Mouse (Mus musculus) embryonic facial prominence, embryonic 15.5 days (tissue): ENCODE measurements around the gene 4931414P19Rik. TPM values are rescaled to one million over a fixed set of nuclear protein-coding genes. Genes with fewer than 3 reads are reported as not detected.

Source experiments
- ATAC-seq: fragments of 200-750 bp; cut with Nextera tagmentation; 2 replicates; pipeline ENCODE4 v1.8.0; 2017; ENCODE audit warnings: low read depth, moderate TSS enrichment; ENCODE audit not compliant: insufficient number of reproducible peaks, low FRiP score, low TSS enrichment
- H3K27ac ChIP-seq: fragments of 300-500 bp; sonication (generic); replicated peaks from 2 replicates; pipeline ENCODE4 v1.5.1; 2015; ENCODE audit warnings: mild to moderate bottlenecking, inconsistent platforms
- H3K27me3 ChIP-seq: fragments of 300-500 bp; sonication (generic); 2 replicates; pipeline ENCODE4 v1.6.1; 2015; ENCODE audit warnings: inconsistent platforms
- H3K36me3 ChIP-seq: fragments of 300-500 bp; sonication (generic); 2 replicates; pipeline ENCODE4 v1.6.1; 2015; ENCODE audit warnings: mild to moderate bottlenecking, inconsistent platforms
- H3K4me1 ChIP-seq: fragments of 300-500 bp; sonication (generic); 2 replicates; pipeline ENCODE4 v1.6.1; 2015; ENCODE audit warnings: inconsistent platforms
- H3K4me2 ChIP-seq: fragments of 300-500 bp; sonication (generic); replicated peaks from 2 replicates; pipeline ENCODE4 v1.6.1; 2015; ENCODE audit warnings: mild to moderate bottlenecking, inconsistent platforms
- H3K4me3 ChIP-seq: fragments of 300-500 bp; sonication (generic); replicated peaks from 2 replicates; pipeline ENCODE4 v1.5.1; 2015; ENCODE audit warnings: mild to moderate bottlenecking, inconsistent platforms
- H3K9ac ChIP-seq: fragments of 300-500 bp; sonication (generic); 2 replicates; pipeline ENCODE4 v1.6.1; 2015; ENCODE audit warnings: inconsistent platforms
- H3K9me3 ChIP-seq: fragments of 300-500 bp; sonication (generic); replicated peaks from 2 replicates; pipeline ENCODE4 v1.6.1; 2016; ENCODE audit warnings: inconsistent platforms
- WGBS: fragments of 180-500 bp; shearing (Covaris S2); methylation state at CpG from one replicate; pipeline ENCODE4 v1.1.7; 2015; 5-methylcytosine and 5-hydroxymethylcytosine counted together
- polyA plus RNA-seq: library from polyadenylated mRNA; unstranded; fragments of >200 nt; fragmentation: Nextera tagmentation; extraction: Ambion mirVana; gene quantifications from 2 replicates; pipeline ENCODE4 v1.2.1, GENCODE M21; 2015

Gene 4931414P19Rik
- polyA plus RNA-seq, 1 experiment from 2014 or later = 9.3 TPM

DNA sequence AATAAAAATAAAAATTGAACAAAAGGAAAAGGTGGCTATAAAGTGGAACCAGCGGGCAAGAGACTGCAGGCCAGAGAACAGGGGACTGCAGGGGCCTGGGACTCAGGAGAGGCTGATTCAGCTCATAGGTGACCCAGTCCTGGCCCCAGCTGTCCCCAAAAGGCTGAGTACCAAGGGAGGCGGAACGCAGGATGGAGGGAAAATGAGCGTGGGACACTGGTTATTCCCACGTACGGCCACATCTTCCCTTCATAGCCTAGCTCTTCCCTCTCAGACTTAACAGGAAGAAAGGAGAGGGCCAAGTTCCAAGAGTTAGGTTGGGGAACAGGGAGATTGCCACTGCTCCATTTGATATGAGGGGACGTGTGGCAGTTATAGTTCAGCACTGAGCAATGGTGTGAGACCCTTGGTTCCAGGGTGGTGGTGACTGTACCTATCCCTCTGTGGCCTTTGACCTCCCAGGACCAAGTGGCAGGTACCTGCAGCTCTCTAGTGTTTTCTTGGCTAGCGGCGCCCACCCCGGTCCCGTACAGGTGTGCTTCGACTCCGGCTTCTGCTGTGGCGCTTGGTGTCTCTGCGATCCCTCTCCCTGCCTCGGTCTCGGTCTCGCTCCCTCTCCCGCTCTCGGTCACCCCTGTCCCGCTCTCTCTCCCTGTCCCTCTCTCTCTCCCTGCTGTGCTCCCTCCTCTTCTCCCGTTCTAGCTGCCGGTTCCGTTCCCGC, 36.6 kb upstream of the 4931414P19Rik start:
- Histone ChIP-seq H3K4me3 (no peak overlapping the region), H3K27me3 (no peaks in the 10 kb centered on the region), H3K9me3 (no peaks in the 10 kb centered on the region), H3K4me2 (no peak overlapping the region), H3K9ac (no peak overlapping the region), H3K27ac (no peak overlapping the region), H3K36me3 (peaks cover 63% of the 10 kb centered on the region), H3K4me1 (peaks cover 23% of the 10 kb centered on the region)
- WGBS = 79% methylated on average over 25 of the region's 25 CpGs
- no peak for ATAC-seq

DNA sequence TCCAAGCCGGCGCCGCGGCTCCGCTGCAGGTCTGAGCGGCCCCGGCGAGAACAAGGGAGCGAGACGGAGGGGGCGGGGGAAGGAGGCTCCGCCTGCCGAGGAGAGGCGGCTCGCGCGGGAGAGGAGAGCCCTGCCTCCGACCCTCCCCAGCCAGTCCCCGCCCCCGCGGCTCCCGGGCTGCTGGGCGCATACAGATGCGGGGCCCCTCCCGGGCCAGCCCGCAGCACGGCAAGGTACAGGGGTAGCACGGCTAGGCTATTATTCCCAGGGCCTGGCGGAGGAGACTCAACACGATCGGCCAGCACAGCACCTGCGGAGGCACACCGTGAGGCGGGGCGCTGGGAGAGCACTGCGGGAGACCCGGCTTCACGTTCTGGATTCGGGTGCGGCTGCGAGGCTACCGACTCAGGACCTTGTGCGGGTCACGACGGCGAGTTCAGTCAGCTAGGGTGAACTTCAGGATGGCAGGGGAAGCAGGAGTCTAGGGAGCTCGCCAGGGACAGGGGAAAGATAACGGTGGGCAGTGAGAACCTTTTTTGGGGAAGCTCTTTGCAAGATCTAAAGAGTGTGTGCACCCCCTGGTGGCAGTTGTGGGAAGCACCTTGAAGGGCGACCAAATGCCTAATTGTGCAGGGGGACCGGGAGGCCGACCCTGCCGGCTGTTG, 35.6 kb upstream of the 4931414P19Rik start, which contains the start of gene Cdh24:
TSS of gene Cdh24 (minus strand) at position 60 of the 665 bp plus-strand sequence.
- under 1% methylated on average over 52 of the region's 52 CpGs for WGBS
- Histone ChIP-seq H3K36me3 (peaks cover 62% of the 10 kb centered on the region), H3K27me3 (no peaks in the 10 kb centered on the region), H3K27ac (peak within 1 kb of the TSS; percentile 86), H3K4me2 (peak within 1 kb of the TSS; percentile 96), H3K9me3 (no peaks in the 10 kb centered on the region), H3K4me1 (peaks cover 23% of the 10 kb centered on the region), H3K9ac (peak within 1 kb of the TSS; percentile 72), H3K4me3 (peak within 1 kb of the TSS; percentile 80)
- ATAC-seq = peak; percentile 93

DNA sequence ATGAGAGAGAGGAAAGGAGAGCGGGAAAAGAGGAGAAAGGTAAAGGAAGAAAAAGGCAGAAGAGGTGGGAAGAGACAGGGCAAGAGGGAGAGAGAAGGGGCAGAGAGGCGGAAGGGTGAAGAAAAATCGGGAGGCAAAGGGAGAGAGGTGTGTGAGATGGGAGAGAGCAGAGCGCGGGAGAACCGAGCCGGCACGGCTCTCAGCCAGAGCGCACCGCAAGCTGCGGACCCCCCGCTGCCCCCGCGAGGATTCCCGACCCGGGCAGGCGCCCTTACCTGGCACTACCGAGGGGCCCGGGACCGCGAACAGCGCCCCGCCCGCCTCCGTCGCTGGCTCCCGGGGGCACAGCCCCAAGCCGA, 35.1 kb upstream of the 4931414P19Rik start, which contains the start of gene Gm17606:
TSS of gene Gm17606 (plus strand) at position 7 of the 359 bp plus-strand sequence.
- WGBS = 1% methylated on average over 28 of the region's 28 CpGs
- peak within 1 kb of the TSS; percentile 86 for H3K27ac ChIP-seq

DNA sequence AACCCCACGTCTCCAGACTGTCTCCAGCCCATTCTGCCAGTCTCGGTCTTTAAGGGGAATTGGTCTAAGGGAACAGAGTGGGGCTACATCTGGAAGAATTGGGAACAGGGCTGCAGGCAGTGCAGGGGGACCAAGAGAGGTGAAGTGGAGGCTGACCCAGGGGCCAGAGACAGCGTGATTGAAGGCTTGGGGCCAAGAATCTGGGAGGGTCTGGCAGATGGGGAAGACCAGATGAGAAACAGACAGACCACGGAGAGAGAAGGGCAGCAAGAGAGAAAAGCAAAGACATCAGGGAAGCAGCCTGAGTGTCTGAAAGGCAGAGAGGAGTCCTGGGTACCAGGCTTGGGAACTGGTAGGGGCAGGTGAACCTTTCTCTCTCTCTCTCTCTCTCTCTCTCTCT, 34.3 kb upstream of the 4931414P19Rik start:
- H3K27me3 ChIP-seq = no peaks in the 10 kb centered on the region
- H3K4me3 ChIP-seq = peak overlapping the region; percentile 80
- no peak overlapping the region for H3K9ac ChIP-seq
- H3K36me3 ChIP-seq = peaks cover 59% of the 10 kb centered on the region
- H3K27ac ChIP-seq = 0 out of 2 replicates have a peak overlapping the region, but pooled peaks have one; percentile 5
- peak overlapping the region; percentile 96 for H3K4me2 ChIP-seq
- H3K4me1 ChIP-seq = peaks cover 23% of the 10 kb centered on the region
- no peaks in the 10 kb centered on the region for H3K9me3 ChIP-seq
- WGBS = 14% methylated on average over 4 of the region's 4 CpGs
- ATAC-seq = no peak

More for the DNA sequence above, 35.1 kb upstream of the 4931414P19Rik start, which contains the start of gene Gm17606:
- Histone ChIP-seq H3K27me3 (no peaks in the 10 kb centered on the region), H3K36me3 (peaks cover 62% of the 10 kb centered on the region), H3K9me3 (no peaks in the 10 kb centered on the region), H3K4me3 (peak within 1 kb of the TSS; percentile 80), H3K4me1 (peaks cover 23% of the 10 kb centered on the region), H3K4me2 (peak within 1 kb of the TSS; percentile 96), H3K9ac (peak within 1 kb of the TSS; percentile 72)
- ATAC-seq = no peak

DNA sequence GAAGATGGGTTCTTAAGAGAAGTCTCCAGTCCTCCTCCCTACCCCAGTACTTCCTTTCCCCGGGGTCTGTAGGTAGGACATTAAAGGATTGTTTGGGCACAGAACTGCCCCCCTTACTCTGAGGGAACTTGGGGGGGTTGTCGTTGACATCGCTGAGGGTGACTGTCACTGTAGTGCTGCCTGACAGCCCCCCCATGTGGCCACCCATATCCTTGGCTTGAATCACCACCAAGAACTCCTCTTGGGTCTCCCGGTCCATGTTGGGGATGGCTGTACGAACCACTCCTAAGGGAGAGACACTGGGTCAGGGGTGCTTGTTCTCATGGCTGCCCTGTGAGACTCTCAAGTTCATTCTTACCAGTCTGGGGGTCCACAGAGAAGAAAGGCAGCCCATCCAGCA, 32.4 kb upstream of the 4931414P19Rik start:
- Histone ChIP-seq H3K9ac (no peak overlapping the region), H3K4me2 (no peak overlapping the region), H3K27ac (no peak overlapping the region), H3K4me3 (no peak overlapping the region), H3K4me1 (peaks cover 23% of the 10 kb centered on the region), H3K27me3 (no peaks in the 10 kb centered on the region), H3K9me3 (no peaks in the 10 kb centered on the region), H3K36me3 (peaks cover 49% of the 10 kb centered on the region)
- ATAC-seq = no peak
- 64% methylated on average over 5 of the region's 5 CpGs for WGBS

DNA sequence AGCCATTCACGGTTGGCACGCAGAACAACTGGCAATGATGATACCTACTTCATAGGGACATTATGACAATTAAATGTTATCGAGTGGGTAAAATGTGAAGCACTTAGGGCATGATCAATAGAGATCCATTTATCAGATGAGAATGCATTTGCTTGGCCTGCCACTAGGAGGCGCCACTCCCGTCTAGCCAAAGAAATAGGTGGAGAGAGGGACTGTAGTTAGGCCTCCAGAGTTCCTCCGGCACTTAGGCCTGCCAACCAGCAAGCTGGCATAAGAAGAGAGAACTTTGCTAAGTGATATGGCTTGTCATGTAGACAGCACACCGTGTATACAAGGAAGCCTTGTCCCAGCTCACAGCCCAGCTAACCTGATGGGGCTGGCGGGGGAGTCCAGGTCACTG, 31.2 kb upstream of the 4931414P19Rik start:
- H3K9ac ChIP-seq = no peak overlapping the region
- H3K4me2 ChIP-seq = no peak overlapping the region
- no peak for ATAC-seq
- H3K4me1 ChIP-seq = peaks cover 23% of the 10 kb centered on the region
- no peak overlapping the region for H3K27ac ChIP-seq
- H3K9me3 ChIP-seq = no peaks in the 10 kb centered on the region
- no peaks in the 10 kb centered on the region for H3K27me3 ChIP-seq
- peaks cover 50% of the 10 kb centered on the region for H3K36me3 ChIP-seq
- WGBS = 51% methylated on average over 8 of the region's 8 CpGs
- no peak overlapping the region for H3K4me3 ChIP-seq

DNA sequence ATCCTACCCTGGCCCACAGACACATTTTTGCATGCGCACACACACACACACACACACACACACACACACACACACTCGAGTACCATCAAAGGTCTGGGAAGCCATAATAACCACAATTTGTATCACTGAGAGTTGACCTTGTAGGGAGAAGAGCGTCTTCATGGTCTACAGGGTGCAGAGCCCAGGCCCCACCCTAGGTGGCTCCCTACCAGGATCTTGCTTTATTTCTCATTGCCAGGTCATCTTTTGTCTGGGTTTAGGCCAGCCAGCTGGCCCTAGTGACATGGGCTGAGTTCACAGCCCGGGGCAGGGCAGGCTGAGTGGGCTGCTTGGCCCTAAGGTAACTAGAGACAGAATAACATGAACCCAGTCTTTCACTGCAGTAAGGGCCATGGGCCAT, 28.4 kb upstream of the 4931414P19Rik start:
- H3K27ac ChIP-seq = no peak overlapping the region
- H3K9ac ChIP-seq = no peak overlapping the region
- no peaks in the 10 kb centered on the region for H3K27me3 ChIP-seq
- no peak overlapping the region for H3K4me3 ChIP-seq
- peaks cover under 1% of the 10 kb centered on the region; the same call in 1 of the 2 replicates for H3K4me1 ChIP-seq
- peaks cover 64% of the 10 kb centered on the region for H3K36me3 ChIP-seq
- no peak for ATAC-seq
- no peak overlapping the region for H3K4me2 ChIP-seq
- WGBS = 78% methylated on average over 4 of the region's 4 CpGs
- H3K9me3 ChIP-seq = no peaks in the 10 kb centered on the region

DNA sequence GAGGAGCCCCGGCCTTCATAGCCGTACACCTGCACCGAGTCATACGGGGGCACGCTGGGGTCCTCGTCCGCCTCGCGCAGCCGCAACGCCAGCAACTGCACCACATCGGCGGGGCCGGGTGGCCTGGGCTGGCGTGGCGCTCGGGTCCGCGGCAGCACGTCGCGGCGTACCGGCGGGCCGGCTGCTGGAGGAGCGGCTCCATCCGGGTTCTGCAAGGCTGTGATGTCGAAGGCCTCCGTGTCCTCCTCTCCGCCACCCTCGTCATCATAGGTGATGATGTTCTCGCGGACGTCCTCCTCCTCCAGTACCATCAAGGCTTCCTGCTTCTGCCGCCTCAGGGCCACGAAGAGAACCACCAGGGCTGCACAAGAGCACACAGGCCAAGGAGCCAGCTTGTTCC, 26.5 kb upstream of the 4931414P19Rik start:
- H3K36me3 ChIP-seq = peaks cover 53% of the 10 kb centered on the region
- H3K27ac ChIP-seq = no peak overlapping the region
- no peak overlapping the region for H3K9ac ChIP-seq
- H3K4me3 ChIP-seq = no peak overlapping the region
- no peaks in the 10 kb centered on the region for H3K27me3 ChIP-seq
- H3K4me2 ChIP-seq = no peak overlapping the region
- H3K9me3 ChIP-seq = no peaks in the 10 kb centered on the region
- 94% methylated on average over 28 of the region's 37 CpGs for WGBS
- no peaks in the 10 kb centered on the region for H3K4me1 ChIP-seq
- ATAC-seq = no peak

DNA sequence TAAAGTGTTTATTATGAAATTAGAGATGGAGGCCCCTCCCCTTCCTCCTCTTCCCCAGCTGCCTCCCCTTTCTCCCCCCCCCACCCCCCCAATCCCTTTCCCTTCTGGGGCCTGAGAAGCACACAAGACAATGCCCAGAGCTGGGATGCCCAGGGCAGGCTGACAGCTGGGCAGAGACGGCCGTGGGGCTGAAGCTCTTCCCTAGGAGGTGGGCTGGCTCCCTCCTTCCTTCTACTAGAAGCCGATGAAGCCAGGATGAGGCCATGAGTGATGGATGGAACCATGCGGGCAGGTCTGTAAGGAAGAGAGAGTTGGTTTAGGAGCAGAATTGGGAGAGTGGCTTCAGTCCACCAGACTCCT, 25.4 kb upstream of the 4931414P19Rik start:
- Histone ChIP-seq H3K27ac (no peak overlapping the region), H3K9ac (no peak overlapping the region), H3K4me1 (no peaks in the 10 kb centered on the region), H3K4me2 (no peak overlapping the region), H3K27me3 (no peaks in the 10 kb centered on the region), H3K9me3 (no peaks in the 10 kb centered on the region), H3K4me3 (no peak overlapping the region), H3K36me3 (peaks cover 44% of the 10 kb centered on the region)
- ATAC-seq = no peak
- WGBS = 63% methylated on average over 4 of the region's 4 CpGs

DNA sequence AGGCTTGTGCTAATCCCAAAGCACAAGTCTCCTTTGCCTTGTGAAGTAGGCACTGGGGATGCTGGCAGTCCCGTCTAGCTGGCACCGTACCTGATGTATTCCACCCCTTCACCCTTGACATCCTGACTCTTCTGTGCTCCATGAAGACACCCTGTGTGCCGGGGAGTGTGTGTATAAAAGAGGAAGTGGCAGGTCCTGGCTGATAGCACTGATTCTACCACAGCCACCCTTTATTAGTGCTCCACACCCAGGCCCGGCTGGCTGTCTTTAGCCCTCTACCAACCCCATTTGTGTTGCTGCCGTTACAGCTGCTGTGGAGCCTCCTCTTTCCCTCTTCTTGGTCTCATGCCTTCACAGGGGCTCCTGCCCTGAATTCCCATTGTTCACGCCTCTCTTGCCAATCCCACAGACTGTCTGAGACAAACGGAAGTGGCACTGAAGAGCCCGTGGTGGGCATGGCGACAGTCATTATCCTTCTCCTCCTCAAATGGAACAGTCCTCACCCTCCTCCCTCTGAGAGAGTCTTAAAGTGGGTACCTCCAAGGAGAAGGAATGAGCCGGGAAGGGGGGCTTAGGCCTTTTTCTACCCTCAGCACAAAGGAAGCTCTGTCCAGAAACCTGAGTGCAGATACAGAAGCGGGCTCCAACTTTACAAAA, 24.9 kb upstream of the 4931414P19Rik start:
- Histone ChIP-seq H3K4me1 (no peaks in the 10 kb centered on the region), H3K36me3 (peaks cover 39% of the 10 kb centered on the region)
- ATAC-seq = no peak

DNA sequence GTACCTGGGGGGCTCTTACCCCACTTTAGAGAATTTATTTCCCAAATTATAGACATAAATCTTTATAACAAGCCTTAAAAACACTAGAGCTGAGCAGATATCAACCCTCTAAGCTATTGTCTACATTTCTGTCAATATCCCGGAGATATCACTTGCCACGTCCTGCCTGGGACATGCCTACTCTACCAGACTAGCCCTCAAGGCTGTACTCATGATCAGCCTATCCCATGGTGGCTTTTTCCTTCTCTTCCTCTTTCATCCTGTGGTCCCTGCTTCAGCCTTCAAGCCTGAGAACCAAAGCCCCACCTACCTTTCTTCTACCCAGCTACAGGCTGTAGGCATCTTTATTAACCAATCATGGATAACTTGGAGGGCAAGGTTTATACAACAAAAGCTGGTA, 24.0 kb upstream of the 4931414P19Rik start:
- no peak overlapping the region for H3K4me3 ChIP-seq
- H3K4me1 ChIP-seq = no peaks in the 10 kb centered on the region
- no peak for ATAC-seq
- WGBS = 80% methylated on average over 2 of the region's 2 CpGs
- no peaks in the 10 kb centered on the region for H3K9me3 ChIP-seq
- no peak overlapping the region for H3K27ac ChIP-seq
- H3K36me3 ChIP-seq = peaks cover 36% of the 10 kb centered on the region
- H3K9ac ChIP-seq = no peak overlapping the region
- H3K4me2 ChIP-seq = no peak overlapping the region
- no peaks in the 10 kb centered on the region for H3K27me3 ChIP-seq

More for the DNA sequence above, 24.9 kb upstream of the 4931414P19Rik start:
- Histone ChIP-seq H3K4me2 (no peak overlapping the region), H3K9me3 (no peaks in the 10 kb centered on the region), H3K27me3 (no peaks in the 10 kb centered on the region), H3K9ac (no peak overlapping the region), H3K4me3 (no peak overlapping the region), H3K27ac (no peak overlapping the region)
- 66% methylated on average over 11 of the region's 11 CpGs for WGBS
